Mouse (Mus musculus) cortical plate, adult 2 months (tissue): ENCODE results near the gene Tspan18.

Source experiments
- CTCF ChIP-seq: fragments of 200-500 bp; IDR thresholded peaks from 2 replicates; pipeline ENCODE4 v1.5.1; 2011; ENCODE audit warnings: mild to moderate bottlenecking, control low read depth, low read length; ENCODE audit not compliant: insufficient read depth; ENCODE audit errors: extremely low read depth
- POLR2A ChIP-seq: fragments of 200-500 bp; IDR thresholded peaks from 2 replicates; pipeline ENCODE4 v1.6.1; 2011; ENCODE audit warnings: mild to moderate bottlenecking, low read length, control low read depth; ENCODE audit not compliant: insufficient read depth; ENCODE audit errors: extremely low read depth

DNA sequence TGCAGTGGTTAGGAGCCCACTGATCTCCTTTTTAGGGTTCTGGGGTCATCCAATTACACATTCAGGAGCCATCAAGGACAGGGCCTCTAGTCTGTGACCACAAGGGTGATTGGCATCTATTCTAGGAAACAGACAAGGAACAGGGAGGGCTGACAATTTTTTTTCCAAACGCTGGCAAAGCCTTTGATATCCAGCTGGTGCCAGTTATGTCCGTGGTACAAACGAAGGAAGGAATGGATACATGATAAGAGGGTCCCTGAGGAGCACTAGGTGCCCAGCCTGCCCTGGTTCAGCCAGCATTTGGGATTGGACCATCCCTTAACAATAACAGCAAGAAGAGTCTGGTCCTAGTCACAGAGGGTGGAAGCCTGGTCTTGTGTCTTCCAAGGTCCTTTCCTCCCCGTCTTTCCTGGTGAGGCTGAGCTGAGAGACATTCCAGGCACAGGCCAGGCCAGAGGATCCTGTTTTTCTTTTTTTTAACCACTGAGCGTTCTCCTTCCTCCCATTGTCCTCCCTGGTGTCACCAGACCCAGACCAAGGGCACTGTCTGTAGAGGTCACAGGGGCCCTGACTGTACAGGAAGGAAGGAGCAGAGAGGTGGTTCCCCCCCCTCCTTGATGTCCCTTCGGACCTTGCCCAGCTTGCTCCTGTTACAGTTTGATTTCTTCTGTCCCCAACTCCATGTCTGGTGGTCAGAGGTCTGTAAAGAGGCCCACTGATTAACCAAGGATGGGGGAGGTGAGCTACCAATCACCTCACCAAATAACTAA lies 72.6 kb downstream of the Tspan18 start:
- no peak for TF ChIP-seq POLR2A
- no peak for TF ChIP-seq CTCF
